Mouse (Mus musculus) heart, adult 8-10 months (tissue): ENCODE measurements around the gene Pqlc2. TPM values are rescaled to one million over a fixed set of nuclear protein-coding genes. Genes with fewer than 3 reads are reported as not detected.

Experiments used
- DNase-seq: peaks from one replicate; pipeline ENCODE4 v3.0.0; 2022; ENCODE audit warnings: low spot score
- microRNA-seq: library from miRNA; unstranded; fragments of <30 nt; microRNA quantifications from one replicate; pipeline ENCODE4 v1.2.0, GENCODE M21; 2022
- total RNA-seq, 4 experiments: library from RNA; stranded (reverse); gene quantifications; 2 replicates each; pipeline ENCODE4 v1.2.4; 2022

Pqlc2 gene
- total RNA-seq, 4 experiments from 2014 or later: 5.1 to 6.9 (median 5.5) TPM

- DNase-seq: no peak
Measured at GRCm38 (mm10) chr4:139265783-139266499, 44.6 kb downstream of the Pqlc2 start.

- no peak for DNase-seq
Measured at GRCm38 (mm10) chr4:139262981-139263380, 47.5 kb downstream of the Pqlc2 start.

- DNase-seq: no peak
Measured at GRCm38 (mm10) chr4:139259302-139259871, 51.1 kb downstream of the Pqlc2 start.

DNA sequence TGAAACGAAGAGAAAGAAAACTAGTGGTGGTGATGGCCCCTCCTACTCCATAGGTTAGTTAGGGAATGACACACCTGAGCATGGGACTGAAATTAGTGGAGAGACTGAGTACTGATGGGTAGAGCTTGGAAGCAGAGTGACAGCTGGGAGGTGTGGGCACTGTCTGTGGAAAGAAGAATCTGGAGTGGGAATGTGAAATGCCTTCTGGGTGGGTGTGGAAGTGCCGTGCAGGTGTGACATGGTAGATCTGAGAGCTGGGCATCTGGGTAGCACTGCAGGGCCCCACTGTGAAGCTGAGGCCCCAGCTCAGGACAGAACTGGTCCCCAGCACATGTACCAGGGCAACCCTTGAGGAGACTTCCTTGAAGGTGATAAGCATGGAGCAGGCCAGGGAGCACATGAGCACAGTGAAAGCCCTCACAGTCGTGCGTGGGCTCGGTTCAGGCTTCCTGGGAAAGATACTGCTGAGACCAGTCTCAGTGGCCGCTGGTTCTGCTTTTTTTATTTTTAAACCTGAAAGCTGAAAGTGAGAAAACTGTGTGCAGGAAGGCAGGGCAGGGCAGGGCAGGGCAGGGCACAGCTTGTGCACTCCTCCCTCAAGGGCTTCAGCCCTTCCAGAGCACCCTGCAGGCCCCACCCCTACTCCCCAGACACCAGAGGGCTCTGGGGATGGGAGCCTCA, 51.7 kb downstream of the Pqlc2 start:
- no peak for DNase-seq

- no peak for DNase-seq
Measured at GRCm38 (mm10) chr4:139256708-139257107, 53.8 kb downstream of the Pqlc2 start.

- no peak for DNase-seq
Measured at GRCm38 (mm10) chr4:139256146-139256545, 54.4 kb downstream of the Pqlc2 start.

DNA sequence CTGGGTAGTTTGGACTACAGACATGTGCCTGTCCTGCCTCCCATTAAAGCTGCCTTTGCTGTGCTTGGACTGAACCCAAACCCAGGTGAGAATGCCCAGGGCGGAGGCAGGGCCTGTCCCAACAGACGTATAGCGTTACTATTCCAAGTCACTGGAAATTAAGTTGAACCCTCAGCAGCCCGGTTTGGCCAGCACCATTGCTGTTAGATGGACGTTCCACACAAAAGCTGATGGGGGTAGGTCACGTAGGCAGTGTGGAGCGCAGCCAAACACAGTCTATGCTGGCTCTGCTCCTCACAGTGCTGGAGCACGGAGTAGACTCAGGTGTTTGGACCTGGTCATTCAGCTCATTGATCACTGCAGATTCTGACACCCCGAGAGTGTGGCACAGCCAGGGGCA, 57.3 kb downstream of the Pqlc2 start:
- no peak for DNase-seq

- peak; percentile 83 for DNase-seq
Measured at GRCm38 (mm10) chr4:139252051-139252760, 58.3 kb downstream of the Pqlc2 start.

DNA sequence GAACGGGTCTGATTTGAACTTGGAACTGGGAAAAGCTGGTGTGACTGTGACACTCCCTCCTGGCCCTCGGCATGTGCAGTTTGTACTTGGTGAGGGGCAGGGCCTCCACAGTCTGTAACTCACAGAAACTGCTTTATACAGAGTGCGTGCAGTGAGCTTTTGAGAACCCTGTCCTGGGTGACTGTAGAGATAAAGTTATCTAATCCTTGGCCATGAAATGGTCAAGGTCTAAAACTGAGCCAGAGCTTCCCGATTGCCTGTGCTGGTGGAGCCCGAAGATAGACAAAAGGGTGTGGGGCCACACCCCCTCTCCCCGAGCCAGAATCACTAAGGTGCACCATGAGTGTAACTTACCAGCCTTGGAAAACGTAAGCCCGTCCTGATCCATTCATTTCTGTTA, 59.6 kb downstream of the Pqlc2 start:
- DNase-seq: no peak

GRCm38 (mm10) chr4:139250043-139250442, 60.5 kb downstream of the Pqlc2 start:
- DNase-seq: no peak

- DNase-seq: no peak
Measured at GRCm38 (mm10) chr4:139248736-139249135, 61.8 kb downstream of the Pqlc2 start.

DNA sequence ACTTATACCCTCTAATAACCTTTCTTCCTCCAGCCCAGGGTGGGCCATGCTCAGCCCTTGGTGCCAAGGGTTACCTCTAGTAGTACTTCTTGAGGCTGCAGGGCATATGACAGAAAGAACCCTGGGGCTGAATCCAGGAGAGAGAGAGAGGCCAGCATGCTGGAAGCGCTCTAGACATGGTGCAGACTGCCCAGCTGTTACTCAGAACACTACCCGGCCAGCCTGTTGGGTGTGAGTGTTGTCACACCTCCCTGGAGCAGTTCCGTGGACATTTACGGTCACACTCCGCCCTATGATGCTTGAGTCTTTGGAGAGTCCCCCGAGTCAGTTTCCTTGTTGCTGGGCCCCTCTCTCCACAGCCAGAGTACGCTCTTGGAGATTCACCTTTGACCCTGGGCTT, 62.5 kb downstream of the Pqlc2 start:
- no peak for DNase-seq

GRCm38 (mm10) chr4:139246130-139246877, 64.2 kb downstream of the Pqlc2 start:
- DNase-seq: no peak

DNA sequence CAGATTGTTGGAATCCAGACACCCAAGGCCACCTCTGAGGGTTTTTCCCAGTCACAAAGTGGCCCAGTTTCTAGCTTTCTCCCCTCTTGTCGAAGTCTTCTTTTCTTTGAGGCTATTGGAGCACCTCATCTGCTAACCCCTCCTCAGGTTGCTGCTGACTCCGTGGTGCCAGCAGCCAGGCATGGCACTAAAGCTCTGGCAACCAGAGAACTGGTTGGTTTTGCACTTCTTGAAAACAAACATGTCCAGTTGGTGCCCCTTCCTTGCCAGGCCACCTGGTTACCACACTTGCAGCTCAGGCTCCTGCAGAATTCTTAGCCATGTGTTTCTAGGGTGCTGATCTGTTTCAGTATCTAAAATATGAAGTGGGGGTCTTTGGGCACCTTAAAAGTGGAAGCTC, 65.0 kb downstream of the Pqlc2 start:
- DNase-seq: no peak

- DNase-seq: no peak
Measured at GRCm38 (mm10) chr4:139244766-139245165, 65.7 kb downstream of the Pqlc2 start.

GRCm38 (mm10) chr4:139244176-139244575, 66.3 kb downstream of the Pqlc2 start:
- DNase-seq: no peak

Small RNA genes within 50 kb of the gene (microRNA-seq; reads per million reads assigned to microRNA genes)
- gene Gm24245 (not detected), gene Gm25732 (0.84 reads per million)

Other genes with a start within 250 kb of the Pqlc2 start
- not detected for gene Htr6, start 235.1 kb downstream of the Pqlc2 start, total RNA-seq
- 10 to 100 TPM; 15.1 to 21.3 (median 19.2) TPM for gene Nbl1, start 217.7 kb downstream of the Pqlc2 start, total RNA-seq
- 100 to 1,000 TPM; 570 to 700 (median 625) TPM for gene Minos1, start 179.6 kb downstream of the Pqlc2 start, total RNA-seq
- 100 to 1,000 TPM; 354 to 406 (median 379) TPM for gene Capzb, start 117.8 kb downstream of the Pqlc2 start, total RNA-seq
- 10 to 100 TPM; 51.6 to 59.7 (median 56.5) TPM for gene Akr7a5, start within 50 bp of the Pqlc2 start, total RNA-seq
- 10 to 100 TPM; 24.7 to 32.0 (median 29.1) TPM for gene Mrto4, start 41.9 kb upstream of the Pqlc2 start, total RNA-seq
- gene Emc1, start 41.9 kb upstream of the Pqlc2 start, total RNA-seq: 10 to 100 TPM; 44.8 to 58.9 (median 48.6) TPM
- 100 to 1,000 TPM; 103 to 136 (median 112) TPM for gene Ubr4, start 41.9 kb upstream of the Pqlc2 start, total RNA-seq
- gene Iffo2, start 219.8 kb upstream of the Pqlc2 start, total RNA-seq: 1 to 10 TPM; 3.5 to 4.4 (median 4.2) TPM